Mouse (Mus musculus) thymus, adult 2 months (tissue): ENCODE data around the gene Trappc3. TPM values are rescaled to one million over a fixed set of nuclear protein-coding genes. Genes with fewer than 3 reads are reported as not detected.

ENCODE experiments used
- DNase-seq: peaks from one replicate; pipeline ENCODE4 v3.0.0; 2021
- H3K27ac ChIP-seq: fragments of 200-500 bp; 2 replicates; pipeline ENCODE4 v1.5.1; 2012; ENCODE audit warnings: low read length, control low read depth; ENCODE audit not compliant: control insufficient read depth, insufficient read depth
- H3K27me3 ChIP-seq: fragments of 200-500 bp; 2 replicates; pipeline ENCODE4 v1.6.1; 2012; ENCODE audit warnings: mild to moderate bottlenecking, low read length, moderate library complexity, mixed read lengths; ENCODE audit not compliant: control insufficient read depth, insufficient read depth
- H3K36me3 ChIP-seq: fragments of 200-500 bp; 2 replicates; pipeline ENCODE4 v1.6.1; 2012; ENCODE audit warnings: mild to moderate bottlenecking, low read length, moderate library complexity; ENCODE audit not compliant: control insufficient read depth, insufficient read depth
- H3K4me1 ChIP-seq: fragments of 200-500 bp; replicated peaks from 2 replicates; pipeline ENCODE4 v1.6.1; 2012; ENCODE audit warnings: low read length; ENCODE audit not compliant: control insufficient read depth, insufficient read depth
- H3K4me3 ChIP-seq: fragments of 200-500 bp; 2 replicates; pipeline ENCODE4 v1.5.1; 2012; ENCODE audit warnings: mild to moderate bottlenecking, low read length, control low read depth, moderate library complexity; ENCODE audit not compliant: control insufficient read depth, insufficient read depth
- CTCF ChIP-seq: fragments of 200-500 bp; IDR thresholded peaks from 2 replicates; pipeline ENCODE4 v1.5.1; 2012; ENCODE audit warnings: mild to moderate bottlenecking, control low read depth, low read length, moderate library complexity, borderline replicate concordance; ENCODE audit not compliant: control insufficient read depth, poor library complexity, insufficient read depth; ENCODE audit errors: extremely low read depth
- POLR2A ChIP-seq: fragments of 200-500 bp; IDR thresholded peaks from 2 replicates; pipeline ENCODE4 v1.6.1; 2012; ENCODE audit warnings: mild to moderate bottlenecking, low read length, control low read depth, moderate library complexity; ENCODE audit not compliant: control insufficient read depth, poor library complexity, insufficient read depth; ENCODE audit errors: extremely low read depth
- WGBS: fragments of 180-500 bp; shearing (Covaris S2); methylation state at CpG from one replicate; pipeline ENCODE4 v1.1.7; 2018; 5-methylcytosine and 5-hydroxymethylcytosine counted together
- polyA plus RNA-seq: library from polyadenylated mRNA; depleted of rRNA; stranded (reverse); fragments of >200 nt; gene quantifications from 2 replicates; pipeline ENCODE4 v1.2.3, GENCODE M21; 2012

Gene Trappc3
- polyA plus RNA-seq, 1 experiment = 55.1 TPM

DNA sequence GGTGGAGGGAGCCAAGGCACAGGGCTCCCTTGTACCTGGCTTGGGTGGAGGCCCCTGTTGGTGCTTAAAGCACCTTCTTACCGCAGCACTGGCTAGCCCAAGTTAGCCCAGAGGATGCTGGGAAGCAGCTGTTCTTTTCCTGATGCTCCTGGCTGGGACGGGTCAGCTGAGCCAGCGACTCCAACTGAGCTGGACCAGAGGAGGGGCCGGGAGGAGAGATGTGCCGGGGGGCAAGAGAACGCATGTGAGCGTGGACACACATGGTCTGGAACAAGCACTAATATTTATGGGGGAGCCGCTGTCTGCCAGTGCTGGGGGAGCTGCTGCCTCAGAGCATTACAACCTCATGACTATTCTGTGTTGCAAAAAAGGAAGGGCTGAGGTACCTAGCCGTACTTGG, 16.8 kb downstream of the Trappc3 start:
- peaks cover 12% of the 10 kb centered on the region; the same call in 1 of the 2 replicates for H3K36me3 ChIP-seq
- H3K4me3 ChIP-seq = no peak overlapping the region
- H3K4me1 ChIP-seq = peaks cover 4% of the 10 kb centered on the region; the same call in 1 of the 2 replicates
- WGBS = 91% methylated on average over 9 of the region's 9 CpGs
- DNase-seq = no peak
- no peaks in the 10 kb centered on the region for H3K27me3 ChIP-seq
- no peak for TF ChIP-seq POLR2A
- TF ChIP-seq CTCF = no peak
- H3K27ac ChIP-seq = no peak overlapping the region

DNA sequence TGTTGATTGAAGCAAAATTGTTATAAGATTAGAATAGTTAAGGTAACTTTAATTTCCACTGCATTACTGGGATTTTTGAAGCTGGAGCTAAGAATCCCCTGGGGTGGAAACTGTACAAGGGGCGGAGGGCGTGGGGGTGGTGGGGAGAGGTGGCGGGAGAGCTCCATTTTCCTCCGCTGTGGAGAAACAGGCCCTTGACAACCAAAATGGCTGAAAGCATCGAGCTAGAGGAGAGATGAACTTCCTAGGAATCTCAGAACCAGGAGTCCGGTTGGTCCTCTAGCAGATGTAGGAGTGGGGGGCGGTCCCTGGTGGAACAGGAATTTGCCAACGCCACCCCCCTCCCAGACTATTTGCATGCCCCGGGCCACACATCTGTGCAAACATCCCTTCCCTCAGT, 19.6 kb downstream of the Trappc3 start:
- H3K27ac ChIP-seq = no peak overlapping the region
- H3K36me3 ChIP-seq = no peaks in the 10 kb centered on the region
- no peak for TF ChIP-seq POLR2A
- no peak for TF ChIP-seq CTCF
- DNase-seq = no peak
- WGBS = 90% methylated on average over 9 of the region's 9 CpGs
- H3K4me3 ChIP-seq = no peak overlapping the region
- no peaks in the 10 kb centered on the region; the same call in 1 of the 2 replicates for H3K27me3 ChIP-seq
- peaks cover 4% of the 10 kb centered on the region; the same call in 1 of the 2 replicates for H3K4me1 ChIP-seq

DNA sequence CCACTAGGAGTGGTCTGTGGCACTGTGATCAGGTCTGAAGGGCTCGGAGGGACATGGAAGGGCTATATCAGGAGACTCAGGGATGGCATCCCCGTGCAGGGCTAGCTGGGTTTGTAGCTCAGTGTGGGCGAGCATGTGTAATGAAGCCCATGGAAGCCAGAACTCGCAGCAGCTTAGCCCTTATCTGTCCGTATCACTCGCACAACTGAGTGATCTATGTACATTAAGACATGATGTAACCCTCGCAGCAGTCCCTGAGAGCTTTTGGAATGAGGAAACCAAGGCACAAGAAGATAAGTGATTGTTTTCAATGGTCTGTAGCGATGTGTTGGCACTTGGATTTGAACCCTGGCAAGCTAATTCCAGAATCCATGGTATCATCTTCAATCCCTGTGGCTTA, 21.5 kb downstream of the Trappc3 start:
- no peak for DNase-seq
- H3K4me1 ChIP-seq = no peaks in the 10 kb centered on the region
- TF ChIP-seq POLR2A (no peak), CTCF (no peak)
- WGBS = 90% methylated on average over 8 of the region's 8 CpGs
- peaks cover 7% of the 10 kb centered on the region; the same call in 1 of the 2 replicates for H3K27me3 ChIP-seq
- no peak overlapping the region for H3K27ac ChIP-seq
- no peak overlapping the region for H3K4me3 ChIP-seq
- no peaks in the 10 kb centered on the region for H3K36me3 ChIP-seq

DNA sequence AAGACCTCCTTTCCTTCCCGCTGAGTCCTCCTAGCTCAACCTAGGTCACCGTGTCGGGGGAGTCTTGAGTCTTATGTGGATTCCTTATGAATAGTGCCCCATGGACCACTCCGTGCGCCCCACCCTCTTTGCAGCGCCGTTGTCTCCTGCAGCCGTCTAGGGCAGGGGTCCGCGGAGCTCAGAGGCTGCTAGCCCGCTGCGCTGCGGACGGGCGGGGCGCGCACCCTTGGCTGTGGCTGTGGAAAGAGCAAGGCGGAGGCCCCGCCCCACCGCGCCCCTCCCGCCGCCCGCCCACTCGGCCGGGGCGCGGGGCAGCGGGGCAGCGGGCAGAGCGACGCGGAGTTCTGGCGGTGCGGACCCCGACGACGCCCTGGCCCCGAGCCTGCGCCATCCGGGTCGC, 24.4 kb downstream of the Trappc3 start, which contains the start of gene Col8a2:
Gene Col8a2 (plus strand): TSS at position 302 of the 400 bp plus-strand sequence.
- no peaks in the 10 kb centered on the region for H3K4me1 ChIP-seq
- peaks cover 7% of the 10 kb centered on the region; the same call in 1 of the 2 replicates for H3K27me3 ChIP-seq
- no peak within 1 kb of the TSS for H3K4me3 ChIP-seq
- no peaks in the 10 kb centered on the region for H3K36me3 ChIP-seq
- H3K27ac ChIP-seq = no peak within 1 kb of the TSS
- TF ChIP-seq POLR2A (no peak), CTCF (no peak)
- 4% methylated on average over 42 of the region's 42 CpGs for WGBS
- DNase-seq = no peak

DNA sequence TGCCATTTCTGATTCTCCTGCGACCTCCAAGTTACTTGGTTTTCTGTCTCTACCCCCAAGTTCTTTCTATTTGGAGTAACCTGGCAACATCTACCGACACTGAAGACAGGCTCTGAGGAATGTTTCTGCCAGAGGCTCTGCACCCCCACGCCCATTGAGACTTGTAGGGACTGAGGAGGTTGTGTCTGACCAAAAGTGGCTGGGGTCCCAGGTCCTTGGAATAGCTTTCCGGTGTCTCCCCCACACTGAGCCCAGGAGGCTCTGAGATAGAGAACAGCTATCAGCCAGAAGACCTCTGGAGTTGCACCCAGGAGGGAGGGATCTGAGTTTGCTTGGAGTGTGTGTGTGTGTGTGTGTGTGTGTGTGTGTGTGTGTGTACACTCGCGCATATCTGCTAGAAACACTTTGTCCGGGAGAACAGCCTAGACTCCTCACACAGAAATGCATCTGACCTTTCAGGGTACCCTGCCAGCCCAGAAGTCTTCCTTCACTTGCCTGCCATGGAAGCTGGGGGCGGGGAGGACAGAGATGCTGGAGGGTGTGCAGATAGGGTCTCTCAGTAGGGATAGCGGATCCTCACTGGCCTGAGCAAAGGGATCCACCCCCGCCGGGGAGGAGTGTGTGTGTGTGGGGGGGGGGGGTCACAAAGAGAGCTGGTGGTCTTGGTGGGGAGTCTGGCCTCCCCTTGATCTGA, 25.3 kb downstream of the Trappc3 start:
- 47% methylated on average over 11 of the region's 11 CpGs for WGBS
- Histone ChIP-seq H3K36me3 (no peaks in the 10 kb centered on the region), H3K27me3 (peaks cover 7% of the 10 kb centered on the region; the same call in 1 of the 2 replicates), H3K4me1 (no peaks in the 10 kb centered on the region), H3K27ac (no peak overlapping the region), H3K4me3 (no peak overlapping the region)
- TF ChIP-seq POLR2A = no peak
- no peak for TF ChIP-seq CTCF
- no peak for DNase-seq

DNA sequence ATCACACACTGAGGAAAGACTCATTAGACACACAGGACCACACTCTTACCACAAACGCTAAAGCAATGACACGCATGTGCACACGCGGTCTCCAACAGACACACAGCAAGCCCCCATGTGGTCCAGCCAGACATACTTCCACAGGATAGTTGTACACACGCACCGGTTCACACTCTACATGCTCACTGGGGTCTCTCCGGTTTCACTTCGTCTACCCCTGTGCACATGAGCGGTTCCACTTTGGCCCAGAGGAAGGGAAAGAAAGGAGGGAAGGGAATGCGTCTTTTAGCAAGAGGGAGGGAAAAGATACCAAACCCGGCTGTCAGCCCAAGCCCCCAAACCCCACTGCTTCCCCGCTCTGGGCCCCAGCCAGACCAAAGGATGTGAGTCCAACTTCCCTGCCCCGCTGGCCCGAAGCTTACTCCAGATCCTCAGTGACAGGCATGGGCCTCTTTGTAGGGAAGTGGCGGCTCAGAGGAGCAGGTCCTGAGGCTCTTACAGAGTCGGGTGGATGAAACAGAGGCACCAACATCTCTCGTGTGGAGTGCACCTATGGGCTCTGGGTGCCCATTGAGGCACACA, 26.1 kb downstream of the Trappc3 start:
- Histone ChIP-seq H3K4me1 (no peaks in the 10 kb centered on the region), H3K36me3 (no peaks in the 10 kb centered on the region), H3K27me3 (peaks cover 7% of the 10 kb centered on the region; the same call in 1 of the 2 replicates), H3K4me3 (no peak overlapping the region), H3K27ac (no peak overlapping the region)
- TF ChIP-seq CTCF (no peak), POLR2A (no peak)
- WGBS = 34% methylated on average over 17 of the region's 17 CpGs
- DNase-seq = no peak
